Mouse (Mus musculus) embryonic facial prominence, embryonic 15.5 days (tissue): ENCODE data around the gene Mst1r. TPM values are rescaled to one million over a fixed set of nuclear protein-coding genes. Genes with fewer than 3 reads are reported as not detected.

ENCODE experiments used
- ATAC-seq: fragments of 200-750 bp; cut with Nextera tagmentation; 2 replicates; pipeline ENCODE4 v1.8.0; 2017; ENCODE audit warnings: low read depth, moderate TSS enrichment; ENCODE audit not compliant: insufficient number of reproducible peaks, low FRiP score, low TSS enrichment
- H3K27ac ChIP-seq: fragments of 300-500 bp; sonication (generic); replicated peaks from 2 replicates; pipeline ENCODE4 v1.5.1; 2015; ENCODE audit warnings: mild to moderate bottlenecking, inconsistent platforms
- H3K27me3 ChIP-seq: fragments of 300-500 bp; sonication (generic); 2 replicates; pipeline ENCODE4 v1.6.1; 2015; ENCODE audit warnings: inconsistent platforms
- H3K36me3 ChIP-seq: fragments of 300-500 bp; sonication (generic); 2 replicates; pipeline ENCODE4 v1.6.1; 2015; ENCODE audit warnings: mild to moderate bottlenecking, inconsistent platforms
- H3K4me1 ChIP-seq: fragments of 300-500 bp; sonication (generic); 2 replicates; pipeline ENCODE4 v1.6.1; 2015; ENCODE audit warnings: inconsistent platforms
- H3K4me2 ChIP-seq: fragments of 300-500 bp; sonication (generic); replicated peaks from 2 replicates; pipeline ENCODE4 v1.6.1; 2015; ENCODE audit warnings: mild to moderate bottlenecking, inconsistent platforms
- H3K4me3 ChIP-seq: fragments of 300-500 bp; sonication (generic); replicated peaks from 2 replicates; pipeline ENCODE4 v1.5.1; 2015; ENCODE audit warnings: mild to moderate bottlenecking, inconsistent platforms
- H3K9ac ChIP-seq: fragments of 300-500 bp; sonication (generic); 2 replicates; pipeline ENCODE4 v1.6.1; 2015; ENCODE audit warnings: inconsistent platforms
- H3K9me3 ChIP-seq: fragments of 300-500 bp; sonication (generic); replicated peaks from 2 replicates; pipeline ENCODE4 v1.6.1; 2016; ENCODE audit warnings: inconsistent platforms
- WGBS: fragments of 180-500 bp; shearing (Covaris S2); methylation state at CpG from one replicate; pipeline ENCODE4 v1.1.7; 2015; 5-methylcytosine and 5-hydroxymethylcytosine counted together
- polyA plus RNA-seq: library from polyadenylated mRNA; unstranded; fragments of >200 nt; fragmentation: Nextera tagmentation; extraction: Ambion mirVana; gene quantifications from 2 replicates; pipeline ENCODE4 v1.2.1, GENCODE M21; 2015

Mst1r gene
- polyA plus RNA-seq, 1 experiment from 2014 or later, result 7.7 TPM

DNA sequence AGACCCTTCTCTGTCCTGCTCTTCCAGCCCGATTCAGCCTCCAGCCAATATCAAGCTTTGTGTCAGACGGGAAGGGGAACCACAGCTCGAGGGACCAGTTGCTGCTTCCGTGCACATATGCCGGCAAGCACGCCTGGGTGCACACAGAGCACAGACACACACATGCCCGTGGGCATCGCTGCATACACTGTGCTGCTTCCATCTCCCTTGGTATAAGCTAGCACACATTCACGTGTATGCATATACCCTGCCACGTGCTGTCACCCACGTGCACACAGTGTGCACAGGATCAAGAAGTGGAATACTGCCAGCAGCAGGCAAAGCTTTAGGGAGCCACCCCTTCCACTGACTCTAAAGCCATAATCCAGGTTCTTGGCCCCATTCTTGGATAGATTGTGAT is 27.5 kb downstream of the Mst1r start:
- ATAC-seq, result no peak
- no peak overlapping the region for H3K4me3 ChIP-seq
- H3K36me3 ChIP-seq, result no peaks in the 10 kb centered on the region
- H3K27ac ChIP-seq, result no peak overlapping the region
- 85% methylated on average over 11 of the region's 11 CpGs for WGBS
- H3K4me2 ChIP-seq, result no peak overlapping the region
- H3K9me3 ChIP-seq, result no peaks in the 10 kb centered on the region
- H3K9ac ChIP-seq, result no peak overlapping the region
- H3K4me1 ChIP-seq, result peaks cover 17% of the 10 kb centered on the region
- peaks cover 14% of the 10 kb centered on the region; the same call in 1 of the 2 replicates for H3K27me3 ChIP-seq

DNA sequence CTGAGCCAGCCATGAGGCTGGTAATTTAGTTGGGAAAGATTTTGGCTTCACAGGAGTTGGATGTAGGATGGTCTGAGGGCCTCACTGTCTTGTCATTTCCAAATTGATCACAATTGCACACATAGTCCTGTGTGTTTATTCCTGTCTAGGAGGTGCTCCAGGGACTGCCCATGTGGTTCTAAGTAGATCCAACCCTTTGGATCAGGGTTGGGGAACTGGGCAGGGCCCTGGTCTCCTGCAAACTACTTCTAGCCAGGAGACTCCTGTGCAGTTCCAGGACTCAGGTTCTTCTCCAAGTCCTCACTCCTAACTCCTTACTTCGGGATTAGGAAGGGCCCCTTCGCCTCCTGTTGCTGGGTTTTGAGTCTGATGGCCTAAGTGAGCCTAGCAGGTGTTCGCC is 28.7 kb downstream of the Mst1r start, which contains the start of gene Camkv:
Camkv (plus strand) TSS at position 301 of the 400 bp plus-strand sequence.
- Histone ChIP-seq H3K4me1 (peaks cover 17% of the 10 kb centered on the region), H3K27me3 (peaks cover 14% of the 10 kb centered on the region; the same call in 1 of the 2 replicates), H3K36me3 (no peaks in the 10 kb centered on the region), H3K4me2 (peak within 1 kb of the TSS; percentile 89), H3K9me3 (no peaks in the 10 kb centered on the region), H3K27ac (no peak within 1 kb of the TSS), H3K4me3 (peak within 1 kb of the TSS; percentile 47), H3K9ac (peak within 1 kb of the TSS; percentile 26; the same call in 1 of the 2 replicates)
- WGBS, result 5% methylated on average over 3 of the region's 3 CpGs
- ATAC-seq, result no peak

- Histone ChIP-seq H3K27ac (no peak overlapping the region), H3K4me2 (peak overlapping the region; percentile 89), H3K9me3 (no peaks in the 10 kb centered on the region), H3K4me1 (peaks cover 17% of the 10 kb centered on the region), H3K9ac (peak overlapping the region; percentile 26; the same call in 1 of the 2 replicates), H3K27me3 (peaks cover 14% of the 10 kb centered on the region; the same call in 1 of the 2 replicates), H3K36me3 (no peaks in the 10 kb centered on the region), H3K4me3 (peak overlapping the region; percentile 47)
- ATAC-seq, result 0 out of 2 replicates have a peak, but pooled peaks have one; percentile 4
- WGBS, result under 1% methylated on average over 41 of the region's 41 CpGs
Observed at GRCm38 (mm10) chr9:107935790-107936214, 29.1 kb downstream of the Mst1r start.

DNA sequence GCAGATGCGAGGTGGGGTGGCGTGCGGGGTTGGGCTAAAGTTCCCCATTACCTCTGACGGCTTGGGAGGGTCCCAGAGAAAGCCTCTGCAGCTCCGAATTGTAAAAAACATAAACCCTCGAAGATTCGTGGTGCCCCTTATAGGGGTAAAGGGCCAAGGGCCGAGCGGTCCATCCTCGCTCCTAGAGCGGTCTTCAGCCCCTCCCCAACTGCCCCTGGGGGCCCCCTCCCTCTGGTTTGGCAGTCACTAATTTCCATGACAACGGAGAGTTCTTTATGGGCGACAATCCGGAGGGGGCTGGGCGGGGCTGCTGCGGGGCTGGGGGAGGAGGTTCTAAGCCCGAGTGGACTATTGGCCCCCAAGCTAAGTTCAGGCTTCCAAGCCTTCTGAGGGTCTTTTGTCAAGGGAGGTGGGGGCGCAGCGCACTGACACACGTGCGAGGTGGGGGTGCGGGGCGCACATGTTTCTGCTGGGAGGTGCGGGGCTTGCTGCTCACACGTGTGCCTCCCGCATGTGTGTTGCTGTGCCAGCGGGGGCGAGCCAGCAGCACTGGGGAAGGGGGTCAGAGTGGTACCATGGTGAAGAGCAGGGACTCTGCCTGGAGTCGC is 29.6 kb downstream of the Mst1r start:
- 2% methylated on average over 29 of the region's 29 CpGs for WGBS
- Histone ChIP-seq H3K27me3 (peaks cover 14% of the 10 kb centered on the region; the same call in 1 of the 2 replicates), H3K9ac (peak overlapping the region; percentile 26; the same call in 1 of the 2 replicates), H3K27ac (no peak overlapping the region), H3K36me3 (no peaks in the 10 kb centered on the region), H3K4me1 (peaks cover 17% of the 10 kb centered on the region), H3K4me3 (peak overlapping the region; percentile 47), H3K4me2 (peak overlapping the region; percentile 89), H3K9me3 (no peaks in the 10 kb centered on the region)
- ATAC-seq, result peak; percentile 51

GRCm38 (mm10) chr9:107936831-107937230 is 30.2 kb downstream of the Mst1r start:
- H3K9me3 ChIP-seq, result no peaks in the 10 kb centered on the region
- H3K36me3 ChIP-seq, result no peaks in the 10 kb centered on the region
- peaks cover 17% of the 10 kb centered on the region for H3K4me1 ChIP-seq
- peak overlapping the region; percentile 47 for H3K4me3 ChIP-seq
- no peak for ATAC-seq
- H3K27ac ChIP-seq, result no peak overlapping the region
- peaks cover 14% of the 10 kb centered on the region; the same call in 1 of the 2 replicates for H3K27me3 ChIP-seq
- H3K9ac ChIP-seq, result no peak overlapping the region
- H3K4me2 ChIP-seq, result peak overlapping the region; percentile 89
- 13% methylated on average over 3 of the region's 3 CpGs for WGBS

DNA sequence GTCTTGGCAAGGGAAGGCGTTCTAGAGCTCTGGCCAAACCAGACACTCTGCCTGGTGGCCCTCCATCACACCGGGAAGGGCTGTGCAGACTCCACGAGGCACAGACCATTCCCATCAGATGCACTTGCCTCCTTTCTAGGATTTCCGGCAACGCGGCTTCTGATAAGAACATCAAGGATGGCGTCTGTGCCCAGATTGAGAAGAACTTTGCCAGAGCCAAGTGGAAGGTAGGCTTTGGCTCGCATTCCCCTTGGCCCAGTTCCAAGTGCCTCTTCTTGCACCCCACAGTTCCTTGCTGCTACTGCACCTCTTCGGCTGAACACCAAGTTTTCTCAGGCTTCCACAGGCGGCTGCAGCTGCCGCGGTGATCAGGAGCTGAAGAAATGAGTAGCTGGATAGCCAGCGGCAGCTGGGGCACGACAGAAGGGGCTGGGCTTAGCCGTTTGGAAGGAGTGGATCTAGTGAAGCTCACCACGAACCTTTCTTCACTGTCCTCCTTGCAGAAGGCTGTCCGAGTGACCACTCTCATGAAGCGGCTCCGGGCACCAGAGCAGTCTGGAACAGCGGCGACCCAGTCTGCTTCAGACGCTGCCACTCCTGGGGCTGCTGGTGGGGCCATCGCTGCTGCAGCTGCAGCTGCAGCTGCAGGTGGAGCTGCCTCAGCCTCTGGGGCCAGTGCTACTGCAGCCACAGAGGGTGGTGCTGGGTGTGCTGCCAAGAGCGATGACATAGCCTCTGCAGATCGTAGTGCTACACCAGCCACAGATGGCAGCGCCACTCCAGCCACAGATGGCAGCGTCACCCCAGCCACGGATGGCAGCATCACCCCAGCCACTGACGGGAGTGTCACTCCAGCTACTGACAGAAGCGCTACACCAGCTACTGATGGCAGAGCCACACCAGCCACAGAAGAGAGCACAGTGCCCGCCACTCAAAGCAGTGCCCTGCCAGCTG is 40.8 kb downstream of the Mst1r start:
- WGBS, result 85% methylated on average over 31 of the region's 31 CpGs
- Histone ChIP-seq H3K36me3 (no peaks in the 10 kb centered on the region), H3K4me1 (peaks cover 27% of the 10 kb centered on the region), H3K9ac (no peak overlapping the region), H3K27me3 (no peaks in the 10 kb centered on the region), H3K4me3 (no peak overlapping the region), H3K4me2 (no peak overlapping the region), H3K27ac (no peak overlapping the region), H3K9me3 (no peaks in the 10 kb centered on the region)
- ATAC-seq, result no peak

- WGBS, result 77% methylated on average over 13 of the region's 13 CpGs
- no peak overlapping the region for H3K27ac ChIP-seq
- H3K27me3 ChIP-seq, result no peaks in the 10 kb centered on the region
- no peak overlapping the region for H3K4me2 ChIP-seq
- no peaks in the 10 kb centered on the region for H3K36me3 ChIP-seq
- no peak overlapping the region for H3K9ac ChIP-seq
- no peak for ATAC-seq
- H3K4me1 ChIP-seq, result peaks cover 20% of the 10 kb centered on the region
- no peak overlapping the region for H3K4me3 ChIP-seq
- H3K9me3 ChIP-seq, result no peaks in the 10 kb centered on the region
Observed at GRCm38 (mm10) chr9:107949184-107949921, 42.7 kb downstream of the Mst1r start.

GRCm38 (mm10) chr9:107949922-107950235 is 43.2 kb downstream of the Mst1r start, which contains the start of gene Traip:
Traip (plus strand) TSS chr9:107950136.
- 82% methylated on average over 10 of the region's 10 CpGs for WGBS
- ATAC-seq, result no peak

GRCm38 (mm10) chr9:107950460-107951355 is 44.0 kb downstream of the Mst1r start:
- Histone ChIP-seq H3K9me3 (no peaks in the 10 kb centered on the region), H3K36me3 (no peaks in the 10 kb centered on the region), H3K9ac (peak overlapping the region; percentile 43), H3K27me3 (no peaks in the 10 kb centered on the region), H3K27ac (peak overlapping the region; percentile 82), H3K4me3 (peak overlapping the region; percentile 69), H3K4me2 (peak overlapping the region; percentile 81), H3K4me1 (peaks cover 20% of the 10 kb centered on the region)
- 12% methylated on average over 45 of the region's 45 CpGs for WGBS
- peak; percentile 90 for ATAC-seq

More at GRCm38 (mm10) chr9:107949922-107950235, 43.2 kb downstream of the Mst1r start, which contains the start of gene Traip:
- Histone ChIP-seq H3K4me2 (peak within 1 kb of the TSS; percentile 81), H3K27me3 (no peaks in the 10 kb centered on the region), H3K9ac (peak within 1 kb of the TSS; percentile 43), H3K27ac (peak within 1 kb of the TSS; percentile 82), H3K9me3 (no peaks in the 10 kb centered on the region), H3K36me3 (no peaks in the 10 kb centered on the region), H3K4me3 (peak within 1 kb of the TSS; percentile 69), H3K4me1 (peaks cover 20% of the 10 kb centered on the region)
